Mouse (Mus musculus) 416B (cell line): ENCODE measurements at regions not wholly inside any gene's neighbourhood (a gene's known extent, or its start where the extent isn't known, plus 50 kb on each side); places are given as distances from the start of the nearest gene placed in this dataset.
A peak's percentile ranks its signal among the peaks of the same experiment; 100 is the strongest.

Experiments
- DNase-seq: peaks from one replicate; pipeline ENCODE4 v3.0.0; 2011; ENCODE audit warnings: low read depth

- no peak for DNase-seq
Observed at GRCm38 (mm10) chr8:54451323-54452021, 77.9 kb upstream of the Asb5 start.

GRCm38 (mm10) chr8:54464977-54465376, 64.4 kb upstream of the Asb5 start:
- peak; percentile 93 for DNase-seq

DNA sequence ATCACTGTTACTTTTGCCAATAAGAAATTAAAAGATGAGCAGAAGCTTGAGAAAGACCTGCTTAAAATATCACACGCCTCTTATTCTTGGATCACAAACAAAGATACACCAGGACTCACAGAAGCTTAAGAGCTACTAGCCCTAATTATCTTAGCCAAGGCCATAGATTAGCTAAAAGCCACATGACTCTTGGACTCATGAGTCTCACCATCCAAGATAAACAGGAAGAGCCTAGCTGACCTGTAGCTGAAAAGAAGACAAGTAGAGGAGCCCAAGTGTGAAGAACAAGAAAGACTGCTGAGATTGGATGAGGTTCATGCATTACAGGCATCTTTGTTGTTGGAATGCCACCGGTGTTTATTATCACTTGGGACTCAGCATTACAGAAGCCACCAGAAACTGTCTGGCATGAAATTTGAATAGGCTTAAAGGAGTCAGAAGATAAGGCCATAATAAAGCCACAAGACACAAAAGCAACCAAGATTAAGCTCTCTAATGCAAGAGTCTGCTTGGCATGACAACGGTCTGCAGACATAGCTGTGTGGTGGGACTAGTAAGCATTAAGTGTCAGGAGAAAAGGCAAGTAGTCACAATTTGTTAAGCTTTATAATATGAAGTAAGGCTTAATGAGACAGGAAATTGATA, 63.8 kb upstream of the Asb5 start:
- peak; percentile 79 for DNase-seq
